Mouse (Mus musculus) limb, embryonic 14.5 days (tissue): ENCODE data around the gene Slc32a1. TPM values are rescaled to one million over a fixed set of nuclear protein-coding genes. Genes with fewer than 3 reads are reported as not detected.

ENCODE experiments used
- ATAC-seq: fragments of 200-750 bp; cut with Nextera tagmentation; 2 replicates; pipeline ENCODE4 v1.8.0; 2017; ENCODE audit warnings: low read depth, moderate number of reproducible peaks, moderate TSS enrichment; ENCODE audit not compliant: low FRiP score
- DNase-seq: peaks from one replicate; pipeline ENCODE4 v3.0.0-alpha.2; 2015; ENCODE audit warnings: low spot score
- H3K27ac ChIP-seq: fragments of 300-500 bp; sonication (generic); replicated peaks from 2 replicates; pipeline ENCODE4 v1.5.1; 2014; ENCODE audit warnings: low read depth, mild to moderate bottlenecking, low read length, moderate library complexity, mixed read lengths
- H3K27me3 ChIP-seq: fragments of 300-500 bp; sonication (generic); 2 replicates; pipeline ENCODE4 v1.6.1; 2014; ENCODE audit warnings: low read length, mixed read lengths; ENCODE audit not compliant: control insufficient read depth, insufficient read depth
- H3K36me3 ChIP-seq: fragments of 300-500 bp; sonication (generic); 2 replicates; pipeline ENCODE4 v1.6.1; 2014; ENCODE audit warnings: mild to moderate bottlenecking, low read length, moderate library complexity, mixed read lengths; ENCODE audit not compliant: control insufficient read depth, insufficient read depth
- H3K4me1 ChIP-seq: fragments of 300-500 bp; sonication (generic); 2 replicates; pipeline ENCODE4 v1.6.1; 2014; ENCODE audit warnings: antibody characterized with exemption, low read length, mixed read lengths; ENCODE audit not compliant: control insufficient read depth, insufficient read depth
- H3K4me2 ChIP-seq: fragments of 300-500 bp; sonication (generic); replicated peaks from 2 replicates; pipeline ENCODE4 v1.6.1; 2014; ENCODE audit warnings: low read depth, mild to moderate bottlenecking, low read length, moderate library complexity; ENCODE audit not compliant: severe bottlenecking
- H3K4me3 ChIP-seq: fragments of 300-500 bp; sonication (generic); replicated peaks from 2 replicates; pipeline ENCODE4 v1.5.1; 2014; ENCODE audit warnings: low read length
- H3K9ac ChIP-seq: fragments of 300-500 bp; sonication (generic); 2 replicates; pipeline ENCODE4 v1.6.1; 2014; ENCODE audit warnings: mild to moderate bottlenecking, low read depth, low read length, moderate library complexity; ENCODE audit not compliant: severe bottlenecking
- H3K9me3 ChIP-seq: fragments of 300-500 bp; sonication (generic); 2 replicates; pipeline ENCODE4 v1.6.1; 2016; ENCODE audit warnings: low read length; ENCODE audit not compliant: control insufficient read depth
- POLR2A ChIP-seq: fragments of 200-500 bp; IDR thresholded peaks from 2 replicates; pipeline ENCODE4 v1.8.0; 2012; ENCODE audit warnings: inconsistent platforms, mild to moderate bottlenecking, moderate library complexity, borderline replicate concordance; ENCODE audit not compliant: insufficient read depth, insufficient read length; ENCODE audit errors: extremely low read depth
- WGBS: fragments of 180-500 bp; shearing (Covaris S2); extraction: QIAGEN DNeasy Blood & Tissue Kit; methylation state at CpG from one replicate; pipeline ENCODE4 v1.1.7; 2014; 5-methylcytosine and 5-hydroxymethylcytosine counted together
- polyA plus RNA-seq, 2 experiments: library from polyadenylated mRNA; depleted of rRNA in 1 of 2; stranded (reverse) in 1 of 2; unstranded in 1 of 2; fragments of >200 nt; fragmentation: Nextera tagmentation in 1 of 2; extraction: Ambion mirVana in 1 of 2; gene quantifications; 2 replicates each; pipeline versions ENCODE4 v1.2.1 to v1.2.3; 2012 to 2014

Gene Slc32a1
- polyA plus RNA-seq, 2 experiments: 0.21 TPM; not detected in 1

DNA sequence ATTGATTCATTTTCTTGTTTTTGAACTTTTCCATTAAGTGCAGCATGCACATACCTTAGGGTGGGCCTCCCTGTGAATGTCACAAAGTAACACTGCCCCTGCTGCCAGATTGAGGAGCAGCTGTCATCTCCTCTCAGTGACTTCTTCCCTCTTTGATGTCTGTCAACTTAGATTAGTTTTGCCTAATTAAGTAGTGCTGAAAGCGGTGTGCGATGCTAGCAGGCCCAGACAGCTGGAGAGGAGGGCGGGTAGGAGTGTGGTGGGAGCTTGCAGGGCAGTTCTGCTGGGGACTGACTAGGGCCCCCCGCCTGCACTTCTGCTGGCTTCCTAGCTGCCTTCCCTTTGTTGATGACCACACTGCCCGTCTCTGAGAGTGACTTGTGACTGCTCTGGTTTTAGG, 21.3 kb downstream of the Slc32a1 start:
- H3K4me3 ChIP-seq: no peak overlapping the region
- no peak for ATAC-seq
- no peak for DNase-seq
- no peaks in the 10 kb centered on the region for H3K4me1 ChIP-seq
- TF ChIP-seq POLR2A: no peak
- H3K36me3 ChIP-seq: peaks cover 90% of the 10 kb centered on the region
- H3K27me3 ChIP-seq: no peaks in the 10 kb centered on the region
- H3K9me3 ChIP-seq: no peaks in the 10 kb centered on the region
- 84% methylated on average over 5 of the region's 5 CpGs for WGBS
- no peak overlapping the region for H3K4me2 ChIP-seq
- no peak overlapping the region for H3K27ac ChIP-seq
- H3K9ac ChIP-seq: no peak overlapping the region

DNA sequence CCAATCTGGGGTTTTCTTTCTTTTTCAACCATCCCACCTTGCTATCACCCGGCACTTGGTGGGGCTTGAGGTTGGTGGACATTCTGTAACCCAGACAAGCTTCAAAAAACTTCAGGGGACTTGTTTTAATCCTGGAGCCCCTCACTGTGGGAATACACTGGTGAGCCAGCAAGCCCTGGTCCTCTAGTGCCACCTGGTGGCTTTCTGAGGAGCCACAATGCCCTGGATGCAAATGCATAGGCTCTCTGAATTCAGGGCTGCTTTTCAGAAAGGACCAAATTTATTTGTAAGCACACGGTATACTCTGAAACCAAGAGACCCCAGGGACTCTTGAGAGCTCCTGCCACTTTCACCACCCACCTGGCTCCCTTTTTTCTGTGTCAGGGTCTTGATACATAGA, 31.3 kb downstream of the Slc32a1 start:
- 0 out of 2 replicates have a peak, but pooled peaks have one; percentile 20 for TF ChIP-seq POLR2A
- H3K4me3 ChIP-seq: no peak overlapping the region
- DNase-seq (peak; percentile 74), ATAC-seq (no peak)
- H3K9ac ChIP-seq: no peak overlapping the region
- no peaks in the 10 kb centered on the region; the same call in 1 of the 2 replicates for H3K9me3 ChIP-seq
- no peaks in the 10 kb centered on the region for H3K27me3 ChIP-seq
- no peak overlapping the region for H3K27ac ChIP-seq
- H3K4me2 ChIP-seq: no peak overlapping the region
- no peaks in the 10 kb centered on the region for H3K4me1 ChIP-seq
- 25% methylated on average over 2 of the region's 2 CpGs for WGBS
- peaks cover 28% of the 10 kb centered on the region for H3K36me3 ChIP-seq

DNA sequence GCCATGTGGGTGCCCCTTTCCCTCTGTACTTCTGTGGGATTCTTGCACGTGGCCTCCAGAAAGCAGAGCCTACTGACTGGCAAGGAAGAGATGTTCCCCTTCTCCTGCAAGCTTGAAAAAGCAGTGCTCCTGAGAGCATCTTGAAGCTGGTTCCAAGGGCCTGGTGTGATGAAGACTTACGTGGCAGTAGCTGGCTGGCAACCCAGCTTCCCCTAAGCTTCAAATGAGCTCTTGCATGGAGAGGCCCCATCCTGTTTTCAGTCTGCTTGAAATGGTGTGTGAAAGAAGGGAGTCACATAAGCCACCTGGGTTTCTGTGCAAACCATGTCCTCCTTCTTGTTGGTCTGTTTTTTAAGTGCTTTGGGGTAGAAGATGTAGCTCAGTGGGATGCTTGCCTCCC, 32.0 kb downstream of the Slc32a1 start:
- Histone ChIP-seq H3K4me3 (no peak overlapping the region), H3K4me2 (no peak overlapping the region), H3K36me3 (peaks cover 21% of the 10 kb centered on the region), H3K4me1 (no peaks in the 10 kb centered on the region), H3K9me3 (no peaks in the 10 kb centered on the region; the same call in 1 of the 2 replicates), H3K27me3 (no peaks in the 10 kb centered on the region), H3K27ac (no peak overlapping the region), H3K9ac (no peak overlapping the region)
- ATAC-seq (no peak), DNase-seq (no peak)
- no peak for TF ChIP-seq POLR2A
- WGBS: 80% methylated on average over 2 of the region's 2 CpGs

DNA sequence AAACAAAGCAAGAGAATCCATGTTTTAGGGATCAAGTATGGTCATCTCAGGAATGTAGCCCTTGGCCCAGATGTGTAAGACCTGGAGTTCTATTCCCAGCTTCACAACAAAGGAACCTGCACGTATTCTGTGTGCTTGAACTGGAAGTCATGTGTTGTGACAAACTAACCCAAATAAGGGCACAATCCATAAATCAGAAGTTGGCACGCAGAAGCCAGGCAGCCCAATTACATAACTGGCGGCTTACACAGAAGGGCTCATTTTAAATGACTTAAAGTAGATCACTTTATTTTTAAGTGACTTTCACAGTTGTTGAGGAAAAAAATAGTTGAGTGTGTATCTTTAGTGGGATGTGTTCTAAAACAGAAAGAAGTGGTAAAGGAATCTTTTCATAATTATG, 33.2 kb downstream of the Slc32a1 start:
- TF ChIP-seq POLR2A: no peak
- 74% methylated on average over 3 of the region's 3 CpGs for WGBS
- Histone ChIP-seq H3K27ac (no peak overlapping the region), H3K9me3 (no peaks in the 10 kb centered on the region; the same call in 1 of the 2 replicates), H3K4me2 (no peak overlapping the region), H3K27me3 (no peaks in the 10 kb centered on the region), H3K4me3 (no peak overlapping the region), H3K36me3 (peaks cover 11% of the 10 kb centered on the region), H3K9ac (no peak overlapping the region), H3K4me1 (no peaks in the 10 kb centered on the region)
- ATAC-seq (no peak), DNase-seq (no peak)

DNA sequence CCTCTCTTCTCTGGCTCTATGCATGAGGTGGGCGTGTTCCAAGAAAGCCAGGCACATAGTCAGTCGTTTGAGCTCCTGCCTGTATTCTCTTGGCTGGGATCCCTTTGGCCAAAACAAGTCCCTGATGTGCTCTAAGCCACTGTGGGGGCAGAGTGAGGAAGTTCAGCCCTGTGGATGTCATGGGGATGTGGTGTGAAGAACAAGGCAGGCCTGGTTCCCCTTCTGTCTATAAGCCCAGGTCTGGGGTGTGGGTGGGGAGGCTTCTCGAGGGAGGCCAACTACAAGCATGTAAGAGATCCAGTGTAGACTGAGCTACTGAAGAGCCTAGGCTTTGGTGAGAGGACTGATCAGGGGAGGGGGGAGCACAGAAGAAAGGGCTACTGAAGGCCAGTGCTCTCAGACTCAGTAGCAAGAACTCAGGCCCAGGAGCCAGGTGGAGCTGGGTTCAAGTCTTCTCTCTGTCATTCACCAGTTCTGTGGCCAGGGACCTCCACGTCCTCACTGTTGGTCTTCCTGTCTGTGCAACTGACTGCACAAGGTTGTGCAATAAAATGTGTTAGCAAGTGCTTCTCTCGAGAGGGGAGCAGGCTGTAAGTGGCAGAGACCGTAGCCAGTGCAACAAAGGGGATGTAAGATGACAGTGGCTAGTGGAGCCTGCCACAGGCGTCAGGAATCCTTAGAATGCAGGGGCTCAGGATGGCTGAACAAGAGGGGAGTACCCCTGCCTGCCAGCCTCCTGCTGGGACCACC, 40.8 kb downstream of the Slc32a1 start:
- Histone ChIP-seq H3K4me1 (no peaks in the 10 kb centered on the region), H3K27ac (no peak overlapping the region), H3K9ac (no peak overlapping the region), H3K36me3 (no peaks in the 10 kb centered on the region), H3K9me3 (no peaks in the 10 kb centered on the region; the same call in 1 of the 2 replicates), H3K4me3 (no peak overlapping the region), H3K4me2 (no peak overlapping the region), H3K27me3 (no peaks in the 10 kb centered on the region)
- DNase-seq (no peak), ATAC-seq (no peak)
- no peak for TF ChIP-seq POLR2A
- 59% methylated on average over 7 of the region's 7 CpGs for WGBS
